Mouse (Mus musculus): ENCODE results near the gene Pdzd2. TPM values are rescaled to one million over a fixed set of nuclear protein-coding genes. Genes with fewer than 3 reads are reported as not detected.

Gene Pdzd2
- polyA plus RNA-seq (2015; fragmentation: Illumina TruSeq; extraction: RNeasy Lipid Tissue Mini Kit (QIAGEN cat#74804); ENCODE audit: insufficient read depth, low replicate concordance) = 3.1 TPM

GRCm38 (mm10) chr15:12739277-12740247 lies at the start of gene Pdzd2:
Gene Pdzd2, minus strand, starts transcription at chr15:12739924.

GRCm38 (mm10) chr15:12321788-12322621 lies 417.7 kb downstream of the Pdzd2 start, which contains the start of gene 1810049J17Rik:
Gene 1810049J17Rik, minus strand, starts transcription at chr15:12321899.

GRCm38 (mm10) chr15:12321091-12321787 lies 418.5 kb downstream of the Pdzd2 start, which contains the start of gene Golph3:
Gene Golph3, plus strand, starts transcription at chr15:12321450.

Other genes with a start within 250 kb of the Pdzd2 start
- 34.6 TPM for gene 6030458C11Rik, start 84.7 kb upstream of the Pdzd2 start, polyA plus RNA-seq (2015; fragmentation: Illumina TruSeq; extraction: RNeasy Lipid Tissue Mini Kit (QIAGEN cat#74804); ENCODE audit: insufficient read depth, low replicate concordance)
- 19.2 TPM for gene Drosha, start 84.9 kb upstream of the Pdzd2 start, polyA plus RNA-seq (2015; fragmentation: Illumina TruSeq; extraction: RNeasy Lipid Tissue Mini Kit (QIAGEN cat#74804); ENCODE audit: insufficient read depth, low replicate concordance)